Mouse (Mus musculus) heart, embryonic 11.5 days (tissue): ENCODE measurements around the gene Srgap2. TPM values are rescaled to one million over a fixed set of nuclear protein-coding genes. Genes with fewer than 3 reads are reported as not detected.
A peak's percentile ranks its signal among the peaks of the same experiment; 100 is the strongest.
"Not testable (repeated sequence)": the region's sequence is repeated elsewhere in the genome, so short reads cannot be mapped to it uniquely, and the experiment has no call there.

Experiments used
- ATAC-seq: fragments of 200-750 bp; cut with Nextera tagmentation; replicated peaks from 2 replicates; pipeline ENCODE4 v1.8.0; 2017; ENCODE audit warnings: moderate library complexity; ENCODE audit not compliant: insufficient number of reproducible peaks, low FRiP score, low TSS enrichment
- H3K27ac ChIP-seq: fragments of 300-500 bp; sonication (generic); 2 replicates; pipeline ENCODE4 v1.5.1; 2014; ENCODE audit warnings: mild to moderate bottlenecking, low read depth, low read length
- H3K27me3 ChIP-seq: fragments of 300-500 bp; sonication (generic); 2 replicates; pipeline ENCODE4 v1.6.1; 2014; ENCODE audit warnings: mild to moderate bottlenecking, low read length, mixed read lengths; ENCODE audit not compliant: control insufficient read depth, insufficient read depth
- H3K36me3 ChIP-seq: fragments of 300-500 bp; sonication (generic); 2 replicates; pipeline ENCODE4 v1.6.1; 2014; ENCODE audit warnings: mild to moderate bottlenecking, low read length, moderate library complexity, mixed read lengths; ENCODE audit not compliant: control insufficient read depth, insufficient read depth
- H3K4me1 ChIP-seq: fragments of 300-500 bp; sonication (generic); 2 replicates; pipeline ENCODE4 v1.6.1; 2014; ENCODE audit warnings: low read length; ENCODE audit not compliant: control insufficient read depth, insufficient read depth
- H3K4me2 ChIP-seq: fragments of 300-500 bp; sonication (generic); 2 replicates; pipeline ENCODE4 v1.6.1; 2014; ENCODE audit warnings: mild to moderate bottlenecking, moderate library complexity
- H3K4me3 ChIP-seq: fragments of 300-500 bp; sonication (generic); 2 replicates; pipeline ENCODE4 v1.5.1; 2014; ENCODE audit warnings: low read depth, low read length
- H3K9ac ChIP-seq: fragments of 300-500 bp; sonication (generic); 2 replicates; pipeline ENCODE4 v1.6.1; 2014; ENCODE audit warnings: mild to moderate bottlenecking, low read depth, low read length, moderate library complexity
- H3K9me3 ChIP-seq: fragments of 300-500 bp; sonication (generic); replicated peaks from 2 replicates; pipeline ENCODE4 v1.6.1; 2016; ENCODE audit warnings: low read length; ENCODE audit not compliant: control insufficient read depth
- WGBS: fragments of 180-500 bp; shearing (Covaris S2); extraction: QIAGEN DNeasy Blood & Tissue Kit; methylation state at CpG from one replicate; pipeline ENCODE4 v1.1.7; 2014; ENCODE audit not compliant: insufficient replicate concordance; 5-methylcytosine and 5-hydroxymethylcytosine counted together
- polyA plus RNA-seq: library from polyadenylated mRNA; unstranded; fragments of >200 nt; fragmentation: Nextera tagmentation; extraction: Ambion mirVana; gene quantifications from 2 replicates; pipeline ENCODE4 v1.2.1, GENCODE M21; 2014

Gene Srgap2
- polyA plus RNA-seq, 1 experiment from 2014 or later: 23.3 TPM

GRCm38 (mm10) chr1:131274725-131275539 lies 252.2 kb downstream of the Srgap2 start:
- Histone ChIP-seq H3K27me3 (no peaks in the 10 kb centered on the region; the same call in none of the 2 replicates), H3K4me1 (peaks cover 18% of the 10 kb centered on the region), H3K27ac (no peak overlapping the region), H3K36me3 (no peaks in the 10 kb centered on the region), H3K4me3 (no peak overlapping the region), H3K4me2 (peak overlapping the region; percentile 44), H3K9ac (no peak overlapping the region), H3K9me3 (no peaks in the 10 kb centered on the region)
- WGBS: 26% methylated on average over 22 of the region's 22 CpGs
- ATAC-seq: no peak

GRCm38 (mm10) chr1:131269797-131270578 lies 257.2 kb downstream of the Srgap2 start:
- 0 out of 2 replicates have a peak, but pooled peaks have one; percentile 27 for ATAC-seq
- H3K27ac ChIP-seq: no peak overlapping the region
- H3K27me3 ChIP-seq: no peaks in the 10 kb centered on the region; the same call in none of the 2 replicates
- H3K4me1 ChIP-seq: peaks cover 3% of the 10 kb centered on the region
- 29% methylated on average over 22 of the region's 22 CpGs for WGBS
- H3K4me2 ChIP-seq: peak overlapping the region; percentile 36; the same call in 1 of the 2 replicates
- H3K36me3 ChIP-seq: no peaks in the 10 kb centered on the region
- H3K9me3 ChIP-seq: no peaks in the 10 kb centered on the region
- H3K9ac ChIP-seq: no peak overlapping the region
- H3K4me3 ChIP-seq: no peak overlapping the region

DNA sequence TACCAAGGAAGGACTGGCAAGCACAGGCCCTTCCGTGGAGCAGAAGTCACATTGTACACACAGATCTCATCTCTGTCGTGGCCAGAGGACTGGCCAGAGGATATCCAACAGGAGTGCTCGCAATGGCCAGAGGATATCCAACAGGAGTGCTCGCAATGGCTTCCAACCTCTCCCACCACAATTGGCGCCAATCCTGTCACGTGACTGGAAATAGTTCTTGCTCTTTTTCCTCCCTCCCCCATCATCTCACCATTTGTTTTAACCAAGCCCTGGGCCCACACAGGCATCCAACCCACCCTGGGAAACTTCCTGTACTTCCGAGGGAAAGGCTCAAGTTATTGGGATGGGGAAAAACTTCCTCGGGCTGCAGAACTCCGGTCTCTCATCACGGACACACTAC lies 258.4 kb downstream of the Srgap2 start:
- Histone ChIP-seq H3K27ac (no peak overlapping the region), H3K27me3 (no peaks in the 10 kb centered on the region; the same call in none of the 2 replicates), H3K36me3 (no peaks in the 10 kb centered on the region), H3K9me3 (no peaks in the 10 kb centered on the region), H3K9ac (no peak overlapping the region), H3K4me2 (no peak overlapping the region), H3K4me3 (no peak overlapping the region), H3K4me1 (peaks cover 3% of the 10 kb centered on the region; the same call in 1 of the 2 replicates)
- no peak for ATAC-seq
- 76% methylated on average over 10 of the region's 10 CpGs for WGBS

DNA sequence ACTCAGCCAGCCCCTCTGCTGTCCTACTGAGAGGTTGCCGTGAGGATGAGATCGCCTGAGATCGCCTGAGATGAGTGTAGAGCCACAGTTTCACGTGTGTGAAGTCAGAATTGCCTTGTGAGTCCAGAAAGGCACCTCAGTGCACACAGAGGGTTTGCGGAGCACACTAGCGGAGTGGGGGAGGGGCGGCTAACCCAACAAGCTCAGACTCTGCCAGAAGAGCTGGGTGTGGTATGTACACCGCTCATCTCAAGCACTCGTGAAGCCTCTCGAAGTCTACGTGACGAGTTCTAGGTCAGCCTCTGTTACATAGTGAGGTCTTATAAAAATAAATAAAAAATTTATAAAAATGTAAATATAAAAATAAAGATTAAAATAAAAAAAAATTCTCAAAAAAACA lies 263.2 kb downstream of the Srgap2 start:
- Histone ChIP-seq H3K36me3 (no peaks in the 10 kb centered on the region), H3K4me2 (no peak overlapping the region), H3K4me1 (no peaks in the 10 kb centered on the region), H3K9me3 (no peaks in the 10 kb centered on the region), H3K27me3 (peaks cover 10% of the 10 kb centered on the region; the same call in 1 of the 2 replicates), H3K9ac (no peak overlapping the region), H3K4me3 (no peak overlapping the region), H3K27ac (no peak overlapping the region)
- 58% methylated on average over 12 of the region's 12 CpGs for WGBS
- ATAC-seq: no peak

GRCm38 (mm10) chr1:131260309-131260656 lies 266.9 kb downstream of the Srgap2 start:
- no peaks in the 10 kb centered on the region for H3K9me3 ChIP-seq
- no peak overlapping the region for H3K4me2 ChIP-seq
- no peak overlapping the region for H3K9ac ChIP-seq
- H3K4me3 ChIP-seq: no peak overlapping the region
- H3K27me3 ChIP-seq: peaks cover 11% of the 10 kb centered on the region; the same call in 1 of the 2 replicates
- WGBS: 34% methylated on average over 10 of the region's 10 CpGs
- ATAC-seq: no peak; the same call in 1 of the 2 replicates
- no peaks in the 10 kb centered on the region for H3K36me3 ChIP-seq
- no peaks in the 10 kb centered on the region for H3K4me1 ChIP-seq
- H3K27ac ChIP-seq: no peak overlapping the region

GRCm38 (mm10) chr1:131259632-131260308 lies 267.4 kb downstream of the Srgap2 start:
- H3K9ac ChIP-seq: no peak overlapping the region
- H3K27ac ChIP-seq: no peak overlapping the region
- peaks cover 11% of the 10 kb centered on the region; the same call in 1 of the 2 replicates for H3K27me3 ChIP-seq
- H3K4me3 ChIP-seq: no peak overlapping the region
- 63% methylated on average over 10 of the region's 10 CpGs for WGBS
- no peak for ATAC-seq
- no peaks in the 10 kb centered on the region for H3K9me3 ChIP-seq
- no peaks in the 10 kb centered on the region for H3K36me3 ChIP-seq
- no peaks in the 10 kb centered on the region for H3K4me1 ChIP-seq
- no peak overlapping the region for H3K4me2 ChIP-seq

- no peak overlapping the region for H3K4me2 ChIP-seq
- 80% methylated on average over 6 of the region's 6 CpGs for WGBS
- ATAC-seq: no peak
Measured at GRCm38 (mm10) chr1:131257288-131257687, 269.9 kb downstream of the Srgap2 start.

GRCm38 (mm10) chr1:131252516-131253250 lies 274.5 kb downstream of the Srgap2 start:
- H3K36me3 ChIP-seq, ATAC-seq, H3K4me2 ChIP-seq, H3K9ac ChIP-seq, H3K27ac ChIP-seq, H3K4me3 ChIP-seq, H3K27me3 ChIP-seq, H3K9me3 ChIP-seq: not testable (repeated sequence)
- H3K4me1 ChIP-seq: peaks cover 22% of the 10 kb centered on the region
- 71% methylated on average over 7 of the region's 7 CpGs for WGBS

More at GRCm38 (mm10) chr1:131257288-131257687, 269.9 kb downstream of the Srgap2 start:
- H3K4me1 ChIP-seq: no peaks in the 10 kb centered on the region
- H3K27ac ChIP-seq: no peak overlapping the region
- peaks cover 11% of the 10 kb centered on the region; the same call in 1 of the 2 replicates for H3K27me3 ChIP-seq
- H3K4me3 ChIP-seq: no peak overlapping the region
- no peaks in the 10 kb centered on the region for H3K9me3 ChIP-seq
- H3K9ac ChIP-seq: no peak overlapping the region
- no peaks in the 10 kb centered on the region for H3K36me3 ChIP-seq
